Mouse (Mus musculus) gastrocnemius, adult 18-20 months (tissue): Measurements from ENCODE around the gene Herc2. TPM values are rescaled to one million over a fixed set of nuclear protein-coding genes. Genes with fewer than 3 reads are reported as not detected.

Experiments used
- DNase-seq: peaks from one replicate; pipeline ENCODE4 v3.0.0; 2021; ENCODE audit warnings: low spot score
- total RNA-seq, 2 experiments: library from RNA; stranded (reverse); gene quantifications; 2 replicates each; pipeline ENCODE4 v1.2.3; 2021

Gene Herc2
- total RNA-seq, 2 experiments from 2014 or later = 49.6 to 52.6 TPM

DNA sequence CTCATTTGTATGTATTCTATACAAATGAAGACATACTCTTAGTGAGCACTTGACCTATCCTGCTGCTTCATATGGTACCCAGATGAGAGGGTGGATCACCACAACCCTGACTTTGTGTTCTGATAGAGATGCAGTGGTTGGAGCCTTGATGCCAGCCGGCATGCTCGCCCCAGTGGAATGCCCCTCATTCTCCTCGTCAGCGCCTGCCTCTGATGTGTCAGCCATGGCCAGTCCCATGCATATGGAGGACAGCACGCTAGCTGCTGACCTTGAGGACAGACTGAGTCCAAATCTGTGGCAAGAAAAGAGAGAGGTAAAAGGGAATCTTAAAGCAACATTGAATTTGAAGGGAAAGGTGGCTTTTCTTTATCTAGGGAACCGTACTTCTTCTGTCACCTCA is 141.0 kb downstream of the Herc2 start:
- no peak for DNase-seq

DNA sequence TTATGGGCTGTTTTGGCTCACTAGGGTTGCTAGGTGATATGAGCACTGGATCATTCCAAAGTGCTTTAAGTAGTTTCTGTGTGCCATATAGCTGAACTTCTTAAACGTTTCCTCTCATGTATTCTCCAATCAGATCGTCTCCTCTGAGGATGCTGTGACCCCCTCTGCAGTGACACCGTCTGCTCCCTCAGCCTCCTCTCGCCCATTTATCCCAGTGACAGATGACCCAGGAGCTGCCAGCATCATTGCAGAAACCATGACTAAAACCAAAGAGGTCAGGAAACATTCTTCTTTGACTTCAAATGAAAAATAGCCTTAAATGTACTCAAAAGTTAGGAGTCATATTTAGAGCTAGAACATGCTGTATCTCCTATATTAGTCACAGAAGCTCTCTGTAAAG is 141.7 kb downstream of the Herc2 start:
- no peak for DNase-seq

DNA sequence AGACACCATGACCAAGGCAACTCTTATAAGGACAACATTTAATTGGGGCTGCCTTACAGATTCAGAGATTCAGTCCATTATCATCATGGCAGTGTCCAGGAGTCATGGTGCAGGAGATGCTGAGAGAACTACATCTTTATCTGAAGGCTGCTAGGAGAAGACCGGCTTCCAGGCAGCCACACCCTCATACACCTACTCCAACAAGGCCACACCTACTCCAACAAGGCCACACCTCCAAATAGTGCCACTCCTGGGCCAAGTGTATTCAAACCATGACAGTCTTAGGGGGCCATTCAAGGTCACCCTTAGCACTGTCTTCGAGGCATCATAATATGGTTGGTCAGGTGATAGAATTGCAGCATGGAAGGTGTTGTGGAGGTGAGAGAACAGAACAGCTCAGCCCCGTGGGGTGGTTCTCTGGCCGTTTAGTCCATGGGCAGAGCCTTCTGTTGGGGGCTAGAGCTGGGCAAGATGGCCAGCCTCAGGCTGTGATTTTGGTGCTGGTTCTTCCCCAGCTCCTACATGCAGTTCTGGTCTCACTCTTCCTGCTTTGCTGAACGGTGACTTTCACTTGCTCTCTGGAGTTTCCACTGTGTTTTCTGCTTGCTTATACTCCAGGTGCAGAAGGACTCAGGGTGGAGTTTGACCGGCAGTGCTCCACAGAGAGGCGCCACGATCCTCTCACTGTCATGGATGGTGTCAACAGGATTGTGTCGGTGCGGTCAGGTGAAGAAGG is 151.7 kb downstream of the Herc2 start:
- no peak for DNase-seq

DNA sequence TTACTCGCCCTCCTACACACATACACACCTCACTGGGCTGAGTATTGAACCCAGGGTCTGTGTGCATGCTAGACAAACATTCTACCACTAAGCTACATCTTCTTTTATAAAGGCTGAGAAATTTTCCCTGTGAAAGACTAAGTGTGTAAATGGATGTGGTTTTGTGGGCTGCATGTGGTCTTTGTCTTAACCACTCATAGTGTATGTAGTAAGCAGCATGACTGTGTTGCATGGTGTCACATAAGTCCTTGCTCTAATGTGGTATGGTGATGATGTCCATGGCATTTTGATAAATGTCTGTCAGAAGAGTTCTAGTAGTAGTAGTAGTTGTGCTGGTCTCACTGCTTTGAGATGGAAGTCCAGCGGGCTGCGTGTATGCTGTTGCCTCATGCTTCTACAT is 152.8 kb downstream of the Herc2 start:
- no peak for DNase-seq

DNA sequence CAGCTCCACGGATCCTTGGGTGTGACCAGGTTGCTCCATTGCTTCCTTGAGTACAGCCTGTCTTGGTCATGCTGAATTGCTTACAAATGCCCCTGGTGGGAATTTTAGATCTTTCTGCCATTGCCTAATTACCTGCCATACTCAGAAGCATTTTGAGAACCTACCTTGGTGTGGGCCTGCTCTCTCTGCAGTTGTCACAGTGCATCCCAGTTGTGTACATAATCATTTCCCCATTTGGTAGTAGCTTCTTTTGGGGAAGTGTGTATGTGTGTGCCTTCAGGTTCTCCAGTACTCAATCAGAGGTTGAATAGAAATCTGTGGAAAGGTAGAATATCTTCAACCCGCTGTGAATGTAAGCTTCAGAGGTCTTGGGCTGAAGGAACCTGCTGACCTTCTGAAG is 153.3 kb downstream of the Herc2 start:
- DNase-seq = no peak

DNA sequence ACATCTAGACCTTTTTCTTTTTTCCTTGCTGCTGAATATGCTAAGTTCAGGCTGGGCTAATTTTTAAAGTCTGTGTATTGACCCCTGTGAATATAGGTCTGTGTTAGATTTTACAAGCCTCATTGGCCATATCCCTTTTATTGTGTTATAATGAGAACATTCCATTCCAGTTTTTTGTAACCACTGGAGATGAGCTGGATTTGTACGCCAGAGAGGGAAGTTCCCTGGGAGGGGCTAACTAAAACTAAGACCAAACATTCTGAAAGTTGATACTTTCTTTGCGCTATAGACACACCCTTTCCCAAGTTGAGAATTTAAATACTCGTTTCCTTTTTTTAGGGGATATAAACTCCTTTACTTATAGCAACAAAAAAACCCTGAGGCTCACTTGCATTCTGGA is 154.9 kb downstream of the Herc2 start:
- no peak for DNase-seq

DNA sequence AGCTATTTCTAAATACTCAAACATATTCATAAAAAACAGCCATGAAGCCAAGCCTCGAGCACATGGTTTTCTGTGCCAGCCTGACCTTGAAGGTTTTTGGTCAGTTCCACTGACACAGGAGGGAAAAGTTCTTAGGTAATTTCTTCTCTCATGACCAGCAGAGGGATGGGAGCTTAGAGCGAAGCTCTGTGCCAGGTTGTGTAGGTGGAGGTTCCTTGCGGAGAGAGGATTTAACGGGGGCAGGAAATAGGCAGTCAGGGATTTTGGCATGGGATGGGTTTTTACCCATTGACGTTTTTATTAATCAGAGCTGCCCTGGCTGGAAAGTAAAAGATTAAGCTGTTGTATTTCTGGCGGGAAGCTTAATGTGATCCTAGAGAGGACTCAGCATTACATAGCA is 170.8 kb downstream of the Herc2 start:
- no peak for DNase-seq

DNA sequence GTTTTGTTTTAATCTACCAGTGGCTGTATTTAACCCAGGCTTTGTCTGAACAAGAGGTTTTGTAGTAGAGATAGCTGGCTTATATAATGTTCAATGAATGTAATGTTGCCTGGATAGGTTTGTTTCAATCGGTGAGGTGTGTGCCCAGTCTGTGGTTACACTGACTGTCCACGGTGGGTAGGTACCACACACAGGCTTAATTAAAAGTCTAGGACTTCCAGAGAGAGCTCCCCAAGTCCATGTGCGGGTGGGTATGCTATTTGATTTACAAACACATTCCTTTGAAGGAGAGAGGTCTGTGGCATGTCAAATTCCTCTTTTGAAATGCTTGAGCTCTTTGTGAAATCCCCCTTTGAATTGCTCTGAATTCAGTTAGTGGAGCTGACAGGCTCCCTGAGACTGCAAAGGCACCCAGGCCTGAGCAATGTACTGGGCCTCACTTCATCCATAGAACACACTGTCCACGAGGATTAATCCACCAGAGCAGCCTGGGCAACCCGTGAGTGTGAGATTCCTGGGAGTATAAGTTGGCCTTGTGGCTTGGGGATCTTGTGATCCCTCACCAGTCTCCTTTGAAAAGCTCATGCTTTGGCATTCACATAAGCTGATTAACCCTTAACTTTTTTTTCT is 185.9 kb downstream of the Herc2 start:
- DNase-seq = no peak

DNA sequence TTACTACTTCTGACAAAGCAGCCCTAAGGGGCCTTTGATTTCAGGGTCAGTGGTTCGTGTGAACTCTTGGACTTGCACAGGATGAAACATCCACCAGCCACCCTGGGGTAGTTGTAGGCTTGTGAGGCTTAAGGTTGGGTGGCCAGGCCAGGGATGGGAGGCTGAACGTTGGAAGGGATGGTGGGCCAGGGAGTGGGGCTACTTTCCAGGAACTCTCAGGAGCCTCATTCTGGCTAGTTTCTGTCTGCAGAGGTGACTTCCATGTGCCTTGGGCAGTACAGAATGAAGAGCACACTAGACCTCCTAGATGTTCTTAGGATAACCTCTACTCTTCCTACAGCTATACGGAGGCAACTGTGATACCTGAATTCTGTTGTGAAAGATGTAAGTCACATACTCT is 186.6 kb downstream of the Herc2 start:
- no peak for DNase-seq

DNA sequence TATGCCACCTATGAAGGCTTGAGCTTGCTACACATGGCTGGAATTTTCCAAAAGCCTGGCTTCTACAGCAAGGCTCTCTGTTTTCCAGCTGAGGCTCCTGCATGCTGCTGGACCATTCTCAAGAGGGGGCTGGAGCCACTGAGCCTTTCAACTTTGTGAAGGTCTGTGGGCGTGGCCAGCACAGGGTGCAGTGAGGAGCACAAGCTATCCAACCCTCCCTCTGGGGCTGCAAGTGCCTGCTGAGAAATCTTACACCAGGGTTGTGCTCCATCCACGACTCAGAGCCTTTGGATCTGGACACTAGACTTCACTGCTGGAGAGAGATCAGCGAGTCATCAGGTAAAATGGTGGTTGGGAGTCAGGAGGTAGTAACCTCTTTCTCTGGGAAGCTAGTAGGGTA is 189.5 kb downstream of the Herc2 start, which contains the start of gene Oca2:
Gene Oca2, plus strand, starts transcription at position 218 of the 400 bp plus-strand sequence.
- DNase-seq = no peak

DNA sequence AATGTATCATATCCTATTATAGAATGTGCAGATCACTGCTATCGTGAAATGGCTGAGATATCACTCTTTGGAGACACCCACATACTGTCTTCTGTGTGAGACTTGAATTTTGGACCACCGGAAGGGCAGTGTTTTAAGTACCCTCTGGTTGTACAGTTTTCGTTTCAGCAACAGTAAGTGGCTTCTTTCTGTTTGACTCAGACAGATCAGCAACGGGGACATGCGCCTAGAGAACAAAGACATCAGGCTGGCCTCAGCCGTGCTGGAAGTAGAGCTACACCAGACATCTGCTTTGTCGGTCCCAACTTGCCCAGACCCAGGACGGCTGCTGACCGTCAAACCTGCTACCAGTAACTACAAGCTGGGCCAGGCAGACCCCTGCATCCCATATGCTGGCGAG is 204.6 kb downstream of the Herc2 start:
- DNase-seq = no peak

DNA sequence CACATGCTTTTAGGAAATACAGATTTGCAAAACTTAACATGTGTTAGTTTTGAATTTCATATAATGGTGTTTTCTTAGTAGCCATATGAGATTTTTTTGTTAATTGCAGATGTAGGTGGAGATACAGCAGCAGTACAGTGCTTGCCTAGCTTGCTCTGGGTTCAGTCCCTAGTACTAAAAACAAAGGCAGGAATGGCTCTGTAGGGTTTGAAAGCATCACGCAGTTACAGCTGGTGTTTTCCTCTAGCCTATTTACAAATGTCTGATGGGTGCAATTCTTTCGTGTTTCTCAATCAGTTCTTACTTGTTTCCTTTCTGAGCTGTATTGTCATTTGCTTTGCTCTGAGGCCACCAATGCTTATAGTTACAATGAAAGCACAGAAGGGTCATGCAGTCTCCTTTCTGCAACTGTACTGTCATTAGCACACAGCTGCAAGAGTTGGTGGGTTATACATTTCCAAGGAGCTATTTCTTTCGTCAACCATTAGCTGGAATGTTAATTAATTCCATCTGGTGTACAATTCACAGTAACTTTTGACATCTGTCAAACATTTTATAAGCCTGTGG is 208.0 kb downstream of the Herc2 start:
- DNase-seq = no peak

DNA sequence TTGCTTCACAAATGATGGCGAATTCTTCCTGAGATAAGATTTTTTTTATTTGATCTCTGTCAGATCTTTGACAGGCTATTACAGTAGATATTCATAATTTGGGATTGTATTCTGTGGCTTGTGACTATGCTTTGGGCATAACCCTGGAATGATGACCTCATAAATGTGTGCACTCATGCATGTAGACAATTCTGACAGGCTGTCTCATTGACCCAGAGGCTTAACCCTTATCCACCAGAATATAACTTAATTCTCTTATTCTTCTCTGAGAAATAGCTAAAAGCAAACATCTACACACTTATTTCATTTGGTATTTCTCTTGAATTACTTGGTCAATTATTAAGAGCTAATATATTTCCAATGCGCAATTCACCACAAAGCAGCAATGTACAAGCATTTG is 227.5 kb downstream of the Herc2 start:
- DNase-seq = no peak

Other genes starting within 250 kb of the Herc2 start
- gene Cyfip1, start 208.5 kb upstream of the Herc2 start, total RNA-seq = 10 to 100 TPM; 20.3 to 21.0 TPM
- gene Nipa2, start 87.7 kb upstream of the Herc2 start, total RNA-seq = 10 to 100 TPM; 29.9 to 33.5 TPM
- 1 to 10 TPM; 3.4 to 3.9 TPM for gene Nipa1, start 30.2 kb upstream of the Herc2 start, total RNA-seq
- gene Oca2, start 189.6 kb downstream of the Herc2 start, total RNA-seq = not detected